In genomic region chr5:134006470-134007126, GRCm38 (mm10) we compare ENCODE assay signal across 7 mouse cellular contexts.
DNase-seq lines count a peak whose midpoint lies in the region; ATAC-seq lines count a peak whose summit lies in the region.

No protein-coding gene starts in this region.

- 1% methylated on average over 14 of the region's 14 CpGs for WGBS in midbrain, embryonic 12.5 days

- peak overlapping the region; percentile 30; the same call in 1 of the 2 replicates for H3K27ac ChIP-seq in midbrain, embryonic 12.5 days (replicated peaks)

- intact Hi-C loops in left cerebral cortex, postnatal 4 days (cut with DNase I) = loop anchor here (10.0 kb wide), 1 partner anchor 1772 kb away; no protein-coding TSS in a partner anchor

- no peak overlapping the region; the same call in 1 of the 2 replicates for H3K9ac ChIP-seq in midbrain, embryonic 12.5 days (replicated peaks)

- H3K4me1 ChIP-seq in midbrain, embryonic 12.5 days = peaks cover 11% of the 10 kb centered on the region

- no peak overlapping the region for H3K4me3 ChIP-seq in midbrain, embryonic 12.5 days

- ATAC-seq in granulocyte monocyte progenitor cell, adult 5-6 weeks (replicated peaks; ENCODE audit: poor library complexity, severe bottlenecking) = peak; percentile 80
- peak; percentile 89 for ATAC-seq in midbrain, embryonic 12.5 days (ENCODE audit: low FRiP score, low read depth)

- peak overlapping the region; percentile 41 for H3K4me2 ChIP-seq in midbrain, embryonic 12.5 days (replicated peaks)

- H3K27me3 ChIP-seq in midbrain, embryonic 12.5 days = peaks cover 72% of the 10 kb centered on the region

- no peaks in the 10 kb centered on the region for H3K9me3 ChIP-seq in midbrain, embryonic 12.5 days

- H3K36me3 ChIP-seq in midbrain, embryonic 12.5 days = no peaks in the 10 kb centered on the region

- DNase-seq in adrenal gland, postnatal 14 days = peak; percentile 88
- peak; percentile 92 for DNase-seq in embryo, embryonic 9.5 days (ENCODE audit: extremely low spot score)
- peak; percentile 44 for DNase-seq in kidney, adult 11 months
- peak; percentile 87 for DNase-seq in left cerebral cortex, postnatal 4 days
- peak; percentile 3 to 11 for DNase-seq in spleen, postnatal 36 days (ENCODE audit: low spot score in 2 of 2)

Comparison
In these comparisons a context has a peak if more than half of its experiments do, and no peak if none do; other contexts are left out.
1. DNase-seq: peak in every context shown above with its lines; median percentile 92 in embryo, embryonic 9.5 days; 88 in adrenal gland, postnatal 14 days; 87 in left cerebral cortex, postnatal 4 days; 44 in kidney, adult 11 months; 7 in spleen, postnatal 36 days.